Mouse (Mus musculus) heart, postnatal 0 days (tissue): ENCODE results near the gene Ltbp4. TPM values are rescaled to one million over a fixed set of nuclear protein-coding genes. Genes with fewer than 3 reads are reported as not detected.

ENCODE experiments used
- ATAC-seq: fragments of 200-750 bp; cut with Nextera tagmentation; 2 replicates; pipeline ENCODE4 v1.8.0; 2017; ENCODE audit warnings: low read depth, moderate number of reproducible peaks, moderate library complexity; ENCODE audit not compliant: insufficient read depth
- DNase-seq: peaks from one replicate; pipeline ENCODE4 v3.0.0-alpha.2; 2016; ENCODE audit warnings: low spot score
- H3K27ac ChIP-seq: fragments of 300-500 bp; sonication (generic); 2 replicates; pipeline ENCODE4 v1.5.1; 2014; ENCODE audit warnings: low read depth, mild to moderate bottlenecking
- H3K27me3 ChIP-seq: fragments of 300-500 bp; sonication (generic); 2 replicates; pipeline ENCODE4 v1.6.1; 2014; ENCODE audit warnings: low read length, mixed read lengths; ENCODE audit not compliant: control insufficient read depth, insufficient read depth
- H3K36me3 ChIP-seq: fragments of 300-500 bp; sonication (generic); replicated peaks from 2 replicates; pipeline ENCODE4 v1.6.1; 2014; ENCODE audit warnings: low read length, mixed read lengths; ENCODE audit not compliant: control insufficient read depth, insufficient read depth
- H3K4me1 ChIP-seq: fragments of 300-500 bp; sonication (generic); 2 replicates; pipeline ENCODE4 v1.6.1; 2014; ENCODE audit warnings: antibody characterized with exemption; ENCODE audit not compliant: control insufficient read depth, insufficient read depth
- H3K4me2 ChIP-seq: fragments of 300-500 bp; sonication (generic); 2 replicates; pipeline ENCODE4 v1.6.1; 2014; ENCODE audit warnings: low read depth, mild to moderate bottlenecking, low read length, moderate library complexity
- H3K4me3 ChIP-seq: fragments of 300-500 bp; sonication (generic); 2 replicates; pipeline ENCODE4 v1.5.1; 2014; ENCODE audit warnings: low read depth, low read length
- H3K9ac ChIP-seq: fragments of 300-500 bp; sonication (generic); replicated peaks from 2 replicates; pipeline ENCODE4 v1.6.1; 2014; ENCODE audit warnings: low read depth, low read length, mixed read lengths
- H3K9me3 ChIP-seq: fragments of 300-500 bp; sonication (generic); replicated peaks from 2 replicates; pipeline ENCODE4 v1.6.1; 2016; ENCODE audit warnings: low read length; ENCODE audit not compliant: control insufficient read depth
- CTCF ChIP-seq: IDR thresholded peaks from 2 replicates; pipeline ENCODE4 v1.5.1; 2016; ENCODE audit warnings: antibody characterized with exemption, control low read depth, low read depth
- EP300 ChIP-seq: IDR thresholded peaks from 2 replicates; pipeline ENCODE4 v1.6.1; 2016; ENCODE audit warnings: antibody characterized with exemption, low read depth
- WGBS: fragments of 180-500 bp; shearing (Covaris S2); extraction: QIAGEN DNeasy Blood & Tissue Kit; methylation state at CpG from one replicate; pipeline ENCODE4 v1.1.7; 2014; 5-methylcytosine and 5-hydroxymethylcytosine counted together
- polyA plus RNA-seq: library from polyadenylated mRNA; unstranded; fragments of >200 nt; fragmentation: Nextera tagmentation; extraction: Ambion mirVana; gene quantifications from 2 replicates; pipeline ENCODE4 v1.2.1, GENCODE M21; 2015
- total RNA-seq: library from RNA; depleted of rRNA; stranded (reverse); fragments of >200 nt; gene quantifications from 2 replicates; pipeline ENCODE4 v1.2.3, GENCODE M21; 2014; ENCODE audit warnings: low replicate concordance; rRNA removed

The Ltbp4 gene
- total and polyA plus RNA-seq, 2 experiments from 2014 or later, result 61.7 to 150 TPM

DNA sequence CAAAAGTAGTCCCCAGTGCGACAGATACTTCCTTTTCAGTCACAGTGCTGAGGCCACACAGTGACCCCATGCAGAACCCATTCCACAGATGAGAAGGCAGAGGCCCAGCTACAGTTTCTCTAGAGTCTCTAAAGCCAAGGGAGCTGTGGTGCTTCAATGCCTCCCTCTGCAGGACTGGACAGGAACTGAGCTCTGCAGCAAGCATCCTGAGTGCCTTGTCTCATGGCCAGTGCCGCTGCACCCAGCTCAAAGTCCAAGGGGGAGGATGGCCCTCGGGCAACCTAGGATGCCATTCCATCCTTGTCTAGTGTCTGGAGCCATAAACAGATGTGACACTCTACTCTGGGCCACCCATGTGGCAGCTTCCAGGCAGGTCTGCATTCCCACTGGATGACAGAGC, 81.8 kb downstream of the Ltbp4 start:
- H3K4me3 ChIP-seq, result no peak overlapping the region
- H3K36me3 ChIP-seq, result no peaks in the 10 kb centered on the region
- no peak for ATAC-seq
- no peak for DNase-seq
- H3K9ac ChIP-seq, result no peak overlapping the region
- no peaks in the 10 kb centered on the region for H3K9me3 ChIP-seq
- H3K4me1 ChIP-seq, result peaks cover 15% of the 10 kb centered on the region; the same call in 1 of the 2 replicates
- H3K27me3 ChIP-seq, result no peaks in the 10 kb centered on the region
- TF ChIP-seq CTCF (peak; percentile 52), EP300 (no peak)
- 60% methylated on average over 3 of the region's 3 CpGs for WGBS
- no peak overlapping the region for H3K4me2 ChIP-seq
- H3K27ac ChIP-seq, result no peak overlapping the region

Other genes starting within 250 kb of the Ltbp4 start
- 5.4 TPM in 1 of 2 replicates, not detected in the other for gene Cyp2f2, start 217.8 kb downstream of the Ltbp4 start, total RNA-seq
- 0.05 and 14.2 TPM in 2 replicates for gene Cyp2f2, start 217.8 kb downstream of the Ltbp4 start, polyA plus RNA-seq
- not detected in 2 replicates for gene Cyp2t4, start 184.0 kb downstream of the Ltbp4 start, total RNA-seq
- not detected in 2 replicates for gene Cyp2t4, start 184.0 kb downstream of the Ltbp4 start, polyA plus RNA-seq
- 71.5 and 76.5 TPM in 2 replicates for gene Egln2, start 170.9 kb downstream of the Ltbp4 start, total RNA-seq
- gene Egln2, start 170.9 kb downstream of the Ltbp4 start, polyA plus RNA-seq, result 42.1 and 42.8 TPM in 2 replicates
- gene Rab4b, start 158.8 kb downstream of the Ltbp4 start, total RNA-seq, result 42.5 and 74.2 TPM in 2 replicates
- gene Rab4b, start 158.8 kb downstream of the Ltbp4 start, polyA plus RNA-seq, result 44.4 and 45.9 TPM in 2 replicates
- not detected in 2 replicates for gene Gm21983, start 156.6 kb downstream of the Ltbp4 start, total RNA-seq
- 0.15 TPM in 1 of 2 replicates, not detected in the other for gene Gm21983, start 156.6 kb downstream of the Ltbp4 start, polyA plus RNA-seq
- gene Mia, start 156.5 kb downstream of the Ltbp4 start, total RNA-seq, result not detected in 2 replicates
- gene Mia, start 156.5 kb downstream of the Ltbp4 start, polyA plus RNA-seq, result 0.25 and 0.38 TPM in 2 replicates
- 1.8 and 4.8 TPM in 2 replicates for gene BC024978, start 141.9 kb downstream of the Ltbp4 start, total RNA-seq
- 2.0 and 2.1 TPM in 2 replicates for gene BC024978, start 141.9 kb downstream of the Ltbp4 start, polyA plus RNA-seq
- 78.2 and 79.4 TPM in 2 replicates for gene Snrpa, start 141.4 kb downstream of the Ltbp4 start, total RNA-seq
- 60.5 and 69.3 TPM in 2 replicates for gene Snrpa, start 141.4 kb downstream of the Ltbp4 start, polyA plus RNA-seq
- gene Itpkc, start 109.0 kb downstream of the Ltbp4 start, total RNA-seq, result 5.8 and 14.7 TPM in 2 replicates
- gene Itpkc, start 109.0 kb downstream of the Ltbp4 start, polyA plus RNA-seq, result 1.2 and 1.3 TPM in 2 replicates
- 5.8 and 7.2 TPM in 2 replicates for gene Coq8b, start 104.7 kb downstream of the Ltbp4 start, total RNA-seq
- gene Coq8b, start 104.7 kb downstream of the Ltbp4 start, polyA plus RNA-seq, result 10.1 and 11.0 TPM in 2 replicates
- 15.9 and 23.5 TPM in 2 replicates for gene Numbl, start 79.3 kb downstream of the Ltbp4 start, total RNA-seq
- gene Numbl, start 79.3 kb downstream of the Ltbp4 start, polyA plus RNA-seq, result 5.6 and 6.2 TPM in 2 replicates
- 16.7 and 21.0 TPM in 2 replicates for gene Shkbp1, start 18.3 kb upstream of the Ltbp4 start, total RNA-seq
- 14.2 and 18.3 TPM in 2 replicates for gene Shkbp1, start 18.3 kb upstream of the Ltbp4 start, polyA plus RNA-seq
- 2.0 TPM in 1 of 2 replicates, not detected in the other for gene Gm20479, start 19.7 kb upstream of the Ltbp4 start, total RNA-seq
- 0.46 TPM in 1 of 2 replicates, not detected in the other for gene Gm20479, start 19.7 kb upstream of the Ltbp4 start, polyA plus RNA-seq
- gene Sptbn4, start 110.0 kb upstream of the Ltbp4 start, total RNA-seq, result 0.12 TPM in 1 of 2 replicates, not detected in the other
- 0.05 and 0.07 TPM in 2 replicates for gene Sptbn4, start 110.0 kb upstream of the Ltbp4 start, polyA plus RNA-seq
- gene Blvrb, start 110.3 kb upstream of the Ltbp4 start, total RNA-seq, result 36.4 and 59.7 TPM in 2 replicates
- gene Blvrb, start 110.3 kb upstream of the Ltbp4 start, polyA plus RNA-seq, result 33.3 and 34.4 TPM in 2 replicates
- 4.3 and 11.4 TPM in 2 replicates for gene Sertad3, start 136.1 kb upstream of the Ltbp4 start, total RNA-seq
- 16.9 and 20.8 TPM in 2 replicates for gene Sertad3, start 136.1 kb upstream of the Ltbp4 start, polyA plus RNA-seq
- gene Sertad1, start 149.2 kb upstream of the Ltbp4 start, total RNA-seq, result 23.4 and 70.5 TPM in 2 replicates
- 30.8 and 31.0 TPM in 2 replicates for gene Sertad1, start 149.2 kb upstream of the Ltbp4 start, polyA plus RNA-seq
- gene Prx, start 161.6 kb upstream of the Ltbp4 start, total RNA-seq, result 1.9 and 2.2 TPM in 2 replicates
- 1.1 TPM in 2 replicates for gene Prx, start 161.6 kb upstream of the Ltbp4 start, polyA plus RNA-seq
- gene Hipk4, start 185.6 kb upstream of the Ltbp4 start, total RNA-seq, result 0.23 and 1.1 TPM in 2 replicates
- 0.15 and 0.18 TPM in 2 replicates for gene Hipk4, start 185.6 kb upstream of the Ltbp4 start, polyA plus RNA-seq
- gene Pld3, start 215.5 kb upstream of the Ltbp4 start, total RNA-seq, result 37.3 and 58.5 TPM in 2 replicates
- gene Pld3, start 215.5 kb upstream of the Ltbp4 start, polyA plus RNA-seq, result 38.9 and 43.8 TPM in 2 replicates
- 3.8 and 21.3 TPM in 2 replicates for gene 2310022A10Rik, start 215.5 kb upstream of the Ltbp4 start, total RNA-seq
- 39.7 and 41.8 TPM in 2 replicates for gene 2310022A10Rik, start 215.5 kb upstream of the Ltbp4 start, polyA plus RNA-seq